Mouse (Mus musculus) midbrain, embryonic 16.5 days (tissue): ENCODE measurements around the gene Zfyve19. TPM values are rescaled to one million over a fixed set of nuclear protein-coding genes. Genes with fewer than 3 reads are reported as not detected.

Experiments
- ATAC-seq: fragments of 200-750 bp; cut with Nextera tagmentation; 2 replicates; pipeline ENCODE4 v1.8.0; 2017; ENCODE audit warnings: moderate TSS enrichment
- H3K27ac ChIP-seq: fragments of 300-500 bp; sonication (generic); 2 replicates; pipeline ENCODE4 v1.5.1; 2014; ENCODE audit warnings: mild to moderate bottlenecking, low read length, mixed read lengths
- H3K27me3 ChIP-seq: fragments of 300-500 bp; sonication (generic); 2 replicates; pipeline ENCODE4 v1.6.1; 2014; ENCODE audit warnings: low read depth, low read length, mixed read lengths; ENCODE audit not compliant: control insufficient read depth, insufficient read depth
- H3K36me3 ChIP-seq: fragments of 300-500 bp; sonication (generic); 2 replicates; pipeline ENCODE4 v1.6.1; 2014; ENCODE audit warnings: mild to moderate bottlenecking, low read length, moderate library complexity, mixed read lengths; ENCODE audit not compliant: control insufficient read depth, insufficient read depth
- H3K4me1 ChIP-seq: fragments of 300-500 bp; sonication (generic); 2 replicates; pipeline ENCODE4 v1.6.1; 2014; ENCODE audit warnings: mild to moderate bottlenecking, low read length, mixed read lengths; ENCODE audit not compliant: control insufficient read depth, insufficient read depth
- H3K4me2 ChIP-seq: fragments of 300-500 bp; sonication (generic); 2 replicates; pipeline ENCODE4 v1.6.1; 2014; ENCODE audit warnings: mild to moderate bottlenecking, low read length, mixed read lengths
- H3K4me3 ChIP-seq: fragments of 300-500 bp; sonication (generic); 2 replicates; pipeline ENCODE4 v1.5.1; 2014; ENCODE audit warnings: low read depth, mild to moderate bottlenecking, low read length, moderate library complexity, mixed read lengths
- H3K9ac ChIP-seq: fragments of 300-500 bp; sonication (generic); 2 replicates; pipeline ENCODE4 v1.6.1; 2014; ENCODE audit warnings: low read depth, low read length, mixed read lengths
- H3K9me3 ChIP-seq: fragments of 300-500 bp; sonication (generic); replicated peaks from 2 replicates; pipeline ENCODE4 v1.6.1; 2014; ENCODE audit warnings: mild to moderate bottlenecking, low read length, mixed read lengths; ENCODE audit not compliant: control insufficient read depth, poor library complexity, severe bottlenecking
- WGBS: fragments of 180-500 bp; shearing (Covaris S2); extraction: QIAGEN DNeasy Blood & Tissue Kit; methylation state at CpG from one replicate; pipeline ENCODE4 v1.1.7; 2014; 5-methylcytosine and 5-hydroxymethylcytosine counted together
- polyA plus RNA-seq: library from polyadenylated mRNA; unstranded; fragments of >200 nt; fragmentation: Nextera tagmentation; extraction: Ambion mirVana; gene quantifications from 2 replicates; pipeline ENCODE4 v1.2.1, GENCODE M21; 2015

Zfyve19 gene
- polyA plus RNA-seq, 1 experiment from 2014 or later = 62.6 TPM

GRCm38 (mm10) chr2:119203871-119204460 is 4.5 kb upstream of the Zfyve19 start:
- Histone ChIP-seq H3K27ac (no peak overlapping the region), H3K4me2 (no peak overlapping the region), H3K36me3 (no peaks in the 10 kb centered on the region), H3K27me3 (no peaks in the 10 kb centered on the region), H3K9ac (no peak overlapping the region), H3K9me3 (no peaks in the 10 kb centered on the region), H3K4me3 (no peak overlapping the region), H3K4me1 (peaks cover 9% of the 10 kb centered on the region)
- no peak for ATAC-seq
- 72% methylated on average over 4 of the region's 4 CpGs for WGBS

- peaks cover 15% of the 10 kb centered on the region for H3K4me1 ChIP-seq
- H3K4me2 ChIP-seq = peak overlapping the region; percentile 66
- H3K36me3 ChIP-seq = peaks cover 16% of the 10 kb centered on the region
- H3K9ac ChIP-seq = peak overlapping the region; percentile 78
- 0 out of 2 replicates have a peak, but pooled peaks have one; percentile 0 for ATAC-seq
- H3K9me3 ChIP-seq = no peaks in the 10 kb centered on the region
- H3K27me3 ChIP-seq = no peaks in the 10 kb centered on the region
- WGBS = 15% methylated on average over 6 of the region's 6 CpGs
- H3K27ac ChIP-seq = peak overlapping the region; percentile 86
- H3K4me3 ChIP-seq = peak overlapping the region; percentile 79
Measured at GRCm38 (mm10) chr2:119207961-119208343, 465 bp upstream of the Zfyve19 start.

GRCm38 (mm10) chr2:119209176-119209507 is 725 bp downstream of the Zfyve19 start:
- ATAC-seq = no peak; the same call in 1 of the 2 replicates
- H3K9me3 ChIP-seq = no peaks in the 10 kb centered on the region
- no peaks in the 10 kb centered on the region for H3K27me3 ChIP-seq
- H3K36me3 ChIP-seq = peaks cover 21% of the 10 kb centered on the region
- 1% methylated on average over 13 of the region's 13 CpGs for WGBS
- peak overlapping the region; percentile 76 for H3K9ac ChIP-seq
- peak overlapping the region; percentile 86 for H3K27ac ChIP-seq
- H3K4me3 ChIP-seq = peak overlapping the region; percentile 79
- peaks cover 15% of the 10 kb centered on the region for H3K4me1 ChIP-seq
- H3K4me2 ChIP-seq = peak overlapping the region; percentile 45

- WGBS = 70% methylated on average over 6 of the region's 6 CpGs
- no peak for ATAC-seq
- H3K4me2 ChIP-seq = no peak within 1 kb of the TSS
- H3K36me3 ChIP-seq = no peaks in the 10 kb centered on the region
- no peaks in the 10 kb centered on the region for H3K4me1 ChIP-seq
- no peak within 1 kb of the TSS for H3K9ac ChIP-seq
- H3K9me3 ChIP-seq = no peaks in the 10 kb centered on the region
- 0 out of 2 replicates have a peak, but pooled peaks cover 5% of the 10 kb centered on the region for H3K27me3 ChIP-seq
- no peak within 1 kb of the TSS for H3K27ac ChIP-seq
- H3K4me3 ChIP-seq = no peak within 1 kb of the TSS
Measured at GRCm38 (mm10) chr2:119229775-119230704, 21.6 kb downstream of the Zfyve19 start, which contains the start of gene Ppp1r14d. Gene Ppp1r14d (minus strand): TSS chr2:119229906.

- Histone ChIP-seq H3K4me3 (peak overlapping the region; percentile 35), H3K9ac (peak overlapping the region; percentile 22; the same call in 1 of the 2 replicates), H3K36me3 (no peaks in the 10 kb centered on the region), H3K27me3 (peaks cover 52% of the 10 kb centered on the region), H3K9me3 (no peaks in the 10 kb centered on the region), H3K27ac (no peak overlapping the region), H3K4me1 (peaks cover 11% of the 10 kb centered on the region; the same call in 1 of the 2 replicates), H3K4me2 (peak overlapping the region; percentile 55)
- no peak for ATAC-seq
- WGBS = 6% methylated on average over 25 of the region's 25 CpGs
Measured at GRCm38 (mm10) chr2:119236682-119237209, 28.3 kb downstream of the Zfyve19 start.

GRCm38 (mm10) chr2:119237210-119237870 is 28.9 kb downstream of the Zfyve19 start, which contains the start of gene Spint1:
Gene Spint1 (plus strand): TSS chr2:119237362.
- Histone ChIP-seq H3K4me3 (peak within 1 kb of the TSS; percentile 35), H3K4me2 (peak within 1 kb of the TSS; percentile 55), H3K27me3 (peaks cover 52% of the 10 kb centered on the region), H3K9me3 (no peaks in the 10 kb centered on the region), H3K36me3 (no peaks in the 10 kb centered on the region), H3K4me1 (peaks cover 11% of the 10 kb centered on the region; the same call in 1 of the 2 replicates), H3K9ac (peak within 1 kb of the TSS; percentile 22; the same call in 1 of the 2 replicates), H3K27ac (no peak within 1 kb of the TSS)
- under 1% methylated on average over 72 of the region's 73 CpGs for WGBS
- 0 out of 2 replicates have a peak, but pooled peaks have one; percentile 39 for ATAC-seq

- Histone ChIP-seq H3K4me1 (peaks cover 11% of the 10 kb centered on the region; the same call in 1 of the 2 replicates), H3K4me3 (peak overlapping the region; percentile 35), H3K27ac (no peak overlapping the region), H3K4me2 (peak overlapping the region; percentile 55), H3K36me3 (no peaks in the 10 kb centered on the region), H3K9me3 (no peaks in the 10 kb centered on the region), H3K9ac (peak overlapping the region; percentile 22; the same call in 1 of the 2 replicates), H3K27me3 (peaks cover 51% of the 10 kb centered on the region)
- no peak for ATAC-seq
- WGBS = 2% methylated on average over 31 of the region's 31 CpGs
Measured at GRCm38 (mm10) chr2:119237871-119238220, 29.4 kb downstream of the Zfyve19 start.

- WGBS = 72% methylated on average over 2 of the region's 2 CpGs
- Histone ChIP-seq H3K36me3 (no peaks in the 10 kb centered on the region), H3K4me3 (no peak overlapping the region), H3K27me3 (peaks cover 49% of the 10 kb centered on the region), H3K27ac (no peak overlapping the region), H3K4me1 (peaks cover 11% of the 10 kb centered on the region; the same call in 1 of the 2 replicates), H3K4me2 (no peak overlapping the region), H3K9me3 (no peaks in the 10 kb centered on the region), H3K9ac (no peak overlapping the region)
- no peak for ATAC-seq
Measured at GRCm38 (mm10) chr2:119238671-119239070, 30.3 kb downstream of the Zfyve19 start.
